9 mouse cellular contexts compared by ENCODE assay signal in the genomic region with DNA sequence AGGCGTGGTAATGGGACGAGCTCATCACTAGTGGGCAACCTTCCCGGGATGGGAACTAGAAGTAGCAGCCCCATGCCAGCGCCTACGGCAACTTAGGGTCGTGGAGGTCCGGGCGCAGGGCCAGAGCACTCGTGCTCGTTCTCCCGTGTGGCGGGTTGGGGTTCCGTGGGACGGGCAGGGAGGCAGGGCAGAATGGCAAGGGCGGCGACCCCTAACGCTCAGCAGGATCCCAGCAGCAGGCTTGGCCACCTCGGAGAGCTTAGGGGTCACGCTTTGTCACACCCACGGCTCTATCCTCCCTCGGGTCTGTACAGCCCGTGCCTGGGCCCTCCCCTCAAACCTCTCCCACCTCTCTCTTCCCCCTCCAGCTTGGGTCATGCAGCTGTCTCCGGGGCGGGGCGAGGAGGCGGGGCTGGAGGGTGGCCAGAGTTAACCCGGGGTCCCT. TPM values are rescaled to one million over a fixed set of nuclear protein-coding genes. Genes with fewer than 3 reads are reported as not detected.
DNase-seq lines count a peak whose midpoint lies in the region; ATAC-seq and TF ChIP-seq lines count a peak whose summit lies in the region.
"Had no signal": no experiment of that assay in that cellular context is flagged by ENCODE, and none has a peak within 500 bp of the region (broad histone marks: within the 10 kb centered on the region; RNA-seq: fewer than 3 reads in every experiment).

No protein-coding gene starts in this region.

- no peak for TF ChIP-seq CTCF in cortical plate, adult 2 months (IDR thresholded peaks at IDR 0.05; ENCODE audit: extremely low read depth, insufficient read depth, low read length)
- TF ChIP-seq CTCF in testis, adult 2 months (IDR thresholded peaks at IDR 0.05; ENCODE audit: control insufficient read depth, insufficient read depth, insufficient replicate concordance, low read depth, low read length) = no peak

- no peak for ATAC-seq in heart, embryonic 13.5 days (ENCODE audit: extremely low read depth, insufficient number of reproducible peaks, low FRiP score, low TSS enrichment)
- ATAC-seq in liver, embryonic 11.5 days (replicated peaks; ENCODE audit: low FRiP score) = peak; percentile 43

- peak; percentile 10 for DNase-seq in kidney, postnatal 10 days
- no peak for DNase-seq in kidney, adult 18-20 months
- DNase-seq in liver, embryonic 11.5 days (ENCODE audit: low spot score) = no peak
- DNase-seq in natural killer cell, adult 2 months (ENCODE audit: low spot score in 2 of 2) = no peak
- no peak for DNase-seq in ovary, postnatal 36 days (ENCODE audit: low spot score)

- H3K27me3 ChIP-seq in heart, embryonic 13.5 days (replicated peaks) = no peaks in the 10 kb centered on the region
- H3K27me3 ChIP-seq in liver, embryonic 11.5 days (replicated peaks; ENCODE audit: control insufficient read depth, insufficient read depth, low read length) = no peaks in the 10 kb centered on the region
- no peaks in the 10 kb centered on the region for H3K27me3 ChIP-seq in testis, adult 2 months (ENCODE audit: control insufficient read depth, insufficient read depth, low read length)

- H3K4me1 ChIP-seq in cortical plate, adult 2 months (ENCODE audit: control insufficient read depth, insufficient read depth, low read length) = no peaks in the 10 kb centered on the region
- no peaks in the 10 kb centered on the region for H3K4me1 ChIP-seq in heart, embryonic 13.5 days
- H3K4me1 ChIP-seq in liver, embryonic 11.5 days (replicated peaks; ENCODE audit: control insufficient read depth, insufficient read depth, low read length) = no peaks in the 10 kb centered on the region
- H3K4me1 ChIP-seq in testis, adult 2 months (ENCODE audit: control insufficient read depth, insufficient read depth, low read length) = peaks cover 15% of the 10 kb centered on the region

- WGBS in heart, embryonic 13.5 days = 32% methylated on average over 27 of the region's 27 CpGs
- WGBS in liver, embryonic 11.5 days = 25% methylated on average over 27 of the region's 27 CpGs

- H3K27ac ChIP-seq in cortical plate, adult 2 months (ENCODE audit: insufficient read depth, low read length) = no peak overlapping the region
- H3K27ac ChIP-seq in heart, embryonic 13.5 days (replicated peaks) = no peak overlapping the region
- H3K27ac ChIP-seq in liver, embryonic 11.5 days (ENCODE audit: low read depth, low read length) = no peak overlapping the region
- no peak overlapping the region for H3K27ac ChIP-seq in testis, adult 2 months (ENCODE audit: control insufficient read depth, insufficient read depth, low read depth, low read length)

- no peak for TF ChIP-seq POLR2A in cortical plate, adult 2 months (IDR thresholded peaks at IDR 0.05; ENCODE audit: extremely low read depth, insufficient read depth, low read length)
- TF ChIP-seq POLR2A in testis, adult 2 months (IDR thresholded peaks at IDR 0.05; ENCODE audit: control insufficient read depth, low read depth, low read length) = no peak

- H3K4me2 ChIP-seq in heart, embryonic 13.5 days = peak overlapping the region; percentile 65
- peak overlapping the region; percentile 63 for H3K4me2 ChIP-seq in liver, embryonic 11.5 days

- 0 out of 2 replicates have a peak overlapping the region, but pooled peaks have one; percentile 25 for H3K4me3 ChIP-seq in cortical plate, adult 2 months (ENCODE audit: insufficient read depth, low read length)
- H3K4me3 ChIP-seq in heart, embryonic 13.5 days = peak overlapping the region; percentile 35
- peak overlapping the region; percentile 28; the same call in 1 of the 2 replicates for H3K4me3 ChIP-seq in liver, embryonic 11.5 days (ENCODE audit: low read depth, low read length)
- H3K4me3 ChIP-seq in testis, adult 2 months (ENCODE audit: control insufficient read depth, low read depth, low read length) = peak overlapping the region; percentile 84

- H3K9ac ChIP-seq in heart, embryonic 13.5 days = no peak overlapping the region
- no peak overlapping the region for H3K9ac ChIP-seq in liver, embryonic 11.5 days (ENCODE audit: low read depth, low read length)

- peaks cover 12% of the 10 kb centered on the region for H3K9me3 ChIP-seq in heart, embryonic 13.5 days
- peaks cover 2% of the 10 kb centered on the region for H3K9me3 ChIP-seq in liver, embryonic 11.5 days (ENCODE audit: control insufficient read depth, low read length)

- no peaks in the 10 kb centered on the region for H3K36me3 ChIP-seq in heart, embryonic 13.5 days
- no peaks in the 10 kb centered on the region for H3K36me3 ChIP-seq in liver, embryonic 11.5 days (ENCODE audit: control insufficient read depth, insufficient read depth, low read length)
- no peaks in the 10 kb centered on the region for H3K36me3 ChIP-seq in testis, adult 2 months (ENCODE audit: control insufficient read depth, insufficient read depth, low read length)

RNA-seq across cellular contexts. Expression of a gene that starts 32.7 kb away (rescaled TPM):
- 46.7 and 48.0 TPM in 2 replicates for polyA plus RNA-seq in cortical plate, adult 2 months (2012; rRNA removed)
- polyA plus RNA-seq in heart, embryonic 13.5 days (2015; fragmentation: Nextera tagmentation; extraction: Ambion mirVana) = 6.7 and 8.3 TPM in 2 replicates
- polyA plus RNA-seq in liver, embryonic 11.5 days (2014; fragmentation: Nextera tagmentation; extraction: Ambion mirVana) = 11.3 and 11.4 TPM in 2 replicates
- 4.2 and 5.4 TPM in 2 replicates for polyA plus RNA-seq in testis, adult 2 months (2012; rRNA removed)

RNA-seq across cellular contexts. Expression of a gene that starts 52.0 kb away (rescaled TPM):
- 0.73 and 0.87 TPM in 2 replicates for polyA plus RNA-seq in cortical plate, adult 2 months (2012; rRNA removed)
- polyA plus RNA-seq in heart, embryonic 13.5 days (2015; fragmentation: Nextera tagmentation; extraction: Ambion mirVana) = not detected in 2 replicates
- polyA plus RNA-seq in liver, embryonic 11.5 days (2014; fragmentation: Nextera tagmentation; extraction: Ambion mirVana) = not detected in 2 replicates
- polyA plus RNA-seq in testis, adult 2 months (2012; rRNA removed) = 1.8 and 1.9 TPM in 2 replicates
- polyA plus RNA-seq: liver, adult 2 months had no signal

Comparison
In these comparisons a context has a peak if more than half of its experiments do, and no peak if none do; other contexts are left out.
1. H3K4me3 ChIP-seq: peak in every context shown above with its lines; median percentile 84 in testis, adult 2 months; 35 in heart, embryonic 13.5 days; 28 in liver, embryonic 11.5 days; 25 in cortical plate, adult 2 months.